Mouse (Mus musculus): ENCODE data around the gene Lcn5.

Lcn5 gene

GRCm38 (mm10) chr2:25657652-25658051, at the start of gene Lcn5:
Gene Lcn5, plus strand, starts transcription at chr2:25657952.
- no peak for DNase-seq (ENCODE audit: low spot score in 2 of 2)

DNA sequence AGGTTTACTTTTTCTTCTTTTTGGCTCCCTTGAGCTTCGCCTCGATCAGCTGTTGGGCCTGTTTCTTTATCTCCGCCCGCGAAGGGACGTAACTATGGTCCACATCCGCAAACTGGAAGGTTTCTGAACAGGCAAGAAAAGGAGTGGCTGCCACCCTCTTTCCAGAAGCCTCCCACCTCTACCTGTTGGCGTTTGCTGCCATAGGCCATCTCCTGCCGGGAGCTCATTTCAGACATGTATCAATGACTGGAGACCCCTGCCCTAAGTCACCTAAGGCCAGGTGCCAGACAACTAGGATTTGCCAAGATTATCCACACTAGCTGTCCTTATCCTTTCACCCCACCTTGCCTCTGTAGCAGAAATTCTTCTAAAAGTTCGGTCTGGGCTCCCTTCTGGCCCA, 49.1 kb upstream of the Lcn5 start:
- DNase-seq (ENCODE audit: low spot score in 2 of 2), result peak in 1 of 2 experiments; percentile 20

- DNase-seq (ENCODE audit: low spot score in 2 of 2), result no peak
Observed at GRCm38 (mm10) chr2:25616398-25616797, 41.4 kb upstream of the Lcn5 start.

DNA sequence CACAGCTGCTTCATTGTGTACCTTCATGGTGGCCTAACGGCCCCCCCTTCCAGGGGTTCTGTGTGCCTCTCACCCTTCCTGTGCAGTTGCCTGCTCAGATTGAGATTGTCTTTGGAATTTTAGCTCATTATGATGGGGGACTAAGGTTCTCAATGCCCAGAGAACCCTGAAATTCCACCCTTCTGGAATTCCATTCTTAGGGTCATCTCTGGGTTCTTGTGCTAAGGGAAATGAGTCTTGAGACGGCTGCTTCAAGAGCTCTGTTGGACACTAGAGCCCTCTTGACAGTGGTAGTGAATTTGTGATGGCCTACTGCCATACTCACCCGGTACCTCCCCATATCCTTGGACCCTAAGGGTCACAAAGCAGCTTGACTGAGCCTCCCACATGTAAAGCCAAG, 40.2 kb upstream of the Lcn5 start, which contains the start of gene Ccdc183:
Gene Ccdc183 (minus strand): TSS at position 101 of the 400 bp plus-strand sequence.
- no peak for DNase-seq (ENCODE audit: low spot score in 2 of 2)

DNA sequence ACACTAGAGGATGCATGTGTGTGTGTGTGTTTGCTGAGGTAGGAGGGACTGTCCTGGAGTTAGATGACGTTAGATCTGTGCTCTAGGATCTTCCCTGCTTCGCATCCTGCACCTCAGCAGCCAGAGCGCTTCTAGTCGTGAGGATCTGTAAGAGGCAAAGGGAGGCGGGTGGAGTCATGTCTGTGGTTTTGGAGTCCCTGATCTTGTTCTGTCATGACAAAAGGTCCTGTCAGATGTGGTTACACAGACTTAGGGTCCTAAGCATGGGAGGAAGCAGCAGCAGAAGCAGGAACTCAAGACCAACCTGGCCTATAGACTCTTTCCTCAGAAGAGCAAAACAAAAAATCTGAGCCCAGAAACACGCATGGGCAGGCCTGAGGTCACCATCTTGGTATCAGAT, 37.4 kb upstream of the Lcn5 start:
- DNase-seq (ENCODE audit: low spot score in 2 of 2), result no peak

DNA sequence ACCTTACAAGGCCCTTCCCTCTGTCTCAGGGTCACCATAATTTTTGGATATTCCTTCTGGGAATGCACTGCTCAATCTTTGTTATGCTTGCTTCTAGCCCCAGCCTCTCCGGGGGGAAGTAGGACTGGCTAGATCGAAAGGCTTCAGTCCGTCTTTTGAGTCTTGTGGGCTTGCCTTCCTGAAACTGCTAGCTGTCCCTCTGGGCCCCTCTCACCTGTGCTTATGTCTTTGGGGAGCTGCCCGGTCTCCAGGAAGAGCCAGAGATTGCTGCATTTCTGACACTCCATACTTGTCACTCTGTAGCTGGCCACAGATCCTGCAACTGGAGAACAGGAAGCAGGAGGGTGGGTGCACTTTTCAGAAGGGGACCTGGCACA, 36.9 kb upstream of the Lcn5 start:
- no peak for DNase-seq (ENCODE audit: low spot score in 2 of 2)

GRCm38 (mm10) chr2:25621229-25622200, 36.2 kb upstream of the Lcn5 start, which contains the start of gene Tmem141:
Gene Tmem141, minus strand, starts transcription at chr2:25622005.
- peak; percentile 76 for DNase-seq (ENCODE audit: low spot score in 2 of 2)

- no peak for DNase-seq (ENCODE audit: low spot score in 2 of 2)
Observed at GRCm38 (mm10) chr2:25625986-25626385, 31.8 kb upstream of the Lcn5 start.

DNA sequence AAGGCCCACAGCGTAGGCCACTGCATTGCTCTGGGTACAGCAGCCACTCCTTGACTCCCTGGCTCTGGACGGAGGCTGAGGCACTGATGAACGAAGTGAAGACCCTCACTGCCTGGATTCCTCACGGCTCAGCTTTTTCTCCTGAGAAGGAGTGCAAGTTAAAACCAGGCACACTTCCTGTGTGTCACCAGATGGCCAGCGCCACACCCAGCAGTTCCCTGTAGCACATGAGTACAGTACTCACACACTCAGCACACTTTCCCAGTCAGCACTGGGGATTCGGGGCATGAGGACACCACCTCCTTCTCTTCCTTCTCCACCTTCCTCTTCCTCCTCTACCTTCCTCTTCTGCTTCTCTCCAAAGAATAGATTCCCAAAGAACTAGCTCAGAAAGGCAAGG, 29.9 kb upstream of the Lcn5 start, which contains the start of gene Fcna:
Gene Fcna (minus strand): TSS at position 220 of the 400 bp plus-strand sequence.
- no peak for DNase-seq (ENCODE audit: low spot score in 2 of 2)

DNA sequence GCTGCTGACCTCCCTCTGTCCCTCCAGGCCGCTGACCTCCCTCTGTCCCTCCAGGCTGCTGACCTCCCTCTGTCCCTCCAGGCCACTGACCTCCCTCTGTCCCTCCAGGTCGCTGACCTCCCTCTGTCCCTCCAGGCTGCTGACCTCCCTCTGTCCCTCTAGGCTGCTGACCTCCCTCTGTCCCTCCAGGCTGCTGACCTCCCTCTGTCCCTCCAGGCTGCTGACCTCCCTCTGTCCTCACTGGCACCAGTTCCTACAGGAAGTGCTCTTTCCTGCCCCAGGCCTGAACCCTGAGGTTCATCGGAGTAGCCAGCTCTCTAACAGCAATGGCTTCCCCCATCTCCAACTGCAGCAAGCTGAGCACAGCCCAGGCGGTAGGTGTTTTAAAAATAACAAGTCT, 29.0 kb upstream of the Lcn5 start:
- DNase-seq (ENCODE audit: low spot score in 2 of 2), result no peak

GRCm38 (mm10) chr2:25633616-25634015, 24.1 kb upstream of the Lcn5 start:
- no peak for DNase-seq (ENCODE audit: low spot score in 2 of 2)

- DNase-seq (ENCODE audit: low spot score in 2 of 2), result no peak
Observed at GRCm38 (mm10) chr2:25634046-25634445, 23.7 kb upstream of the Lcn5 start.

DNA sequence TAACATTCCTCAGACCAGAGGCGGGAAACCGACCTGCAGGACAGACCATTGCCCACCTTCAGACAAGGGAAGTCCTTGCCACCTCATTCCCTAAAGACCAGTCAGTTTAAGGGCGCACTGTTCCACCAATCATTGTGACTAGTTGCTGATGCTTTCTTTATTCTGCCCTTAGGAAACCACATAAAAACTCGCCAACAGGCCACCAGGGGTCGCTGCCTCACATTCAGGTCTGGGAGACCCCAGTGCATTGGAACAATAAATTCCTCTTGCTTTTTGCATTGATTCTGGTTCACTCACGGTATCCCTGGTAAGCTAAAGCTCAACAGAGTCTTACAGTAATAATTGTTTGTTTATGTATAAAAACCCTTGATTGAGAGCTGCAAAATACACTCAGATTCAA, 17.9 kb upstream of the Lcn5 start:
- DNase-seq (ENCODE audit: low spot score in 2 of 2), result peak in 1 of 2 experiments; percentile 43

DNA sequence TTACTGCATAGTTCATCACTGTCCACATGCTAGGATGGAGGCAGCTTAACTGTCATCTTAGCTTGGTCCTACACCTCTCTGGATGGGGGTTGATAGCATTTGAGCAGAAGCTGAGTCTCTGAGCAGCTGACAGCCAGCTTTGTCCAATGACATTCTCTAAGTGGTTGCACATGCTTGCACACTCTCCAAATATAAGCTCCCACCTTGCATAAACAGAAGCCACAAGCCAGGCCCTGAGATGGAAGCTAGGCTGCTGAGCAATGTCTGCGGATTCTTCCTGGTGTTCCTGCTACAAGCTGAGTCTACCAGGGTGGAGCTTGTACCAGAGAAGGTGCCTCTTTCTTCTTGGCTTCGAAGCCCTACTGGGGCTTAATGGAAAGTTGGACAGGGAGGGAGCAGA, 4.8 kb upstream of the Lcn5 start, which contains the start of gene Lcn8:
Gene Lcn8 (plus strand): TSS at position 219 of the 400 bp plus-strand sequence.
- no peak for DNase-seq (ENCODE audit: low spot score in 2 of 2)

GRCm38 (mm10) chr2:25654502-25654901, 3.2 kb upstream of the Lcn5 start:
- DNase-seq (ENCODE audit: low spot score in 2 of 2), result no peak

DNA sequence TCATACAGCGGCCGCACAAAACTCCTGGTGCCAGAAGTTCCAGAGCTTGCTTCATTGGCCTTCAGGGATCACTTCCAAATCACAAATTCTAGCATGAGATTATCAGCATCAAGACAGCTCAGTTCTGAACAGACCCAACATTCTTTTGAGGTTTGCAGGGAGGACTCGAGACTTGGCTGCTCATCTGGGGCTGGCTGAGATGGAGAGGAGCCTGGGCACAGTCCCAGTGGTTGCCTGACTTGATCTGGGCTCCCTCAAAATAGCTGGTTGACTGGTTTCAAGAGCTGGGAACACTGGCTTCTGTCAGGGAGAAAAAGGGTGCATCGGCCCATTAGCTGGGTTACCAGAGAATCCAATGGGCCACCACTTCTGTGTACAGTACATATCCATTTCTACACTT, 1.1 kb upstream of the Lcn5 start:
- no peak for DNase-seq (ENCODE audit: low spot score in 2 of 2)

DNA sequence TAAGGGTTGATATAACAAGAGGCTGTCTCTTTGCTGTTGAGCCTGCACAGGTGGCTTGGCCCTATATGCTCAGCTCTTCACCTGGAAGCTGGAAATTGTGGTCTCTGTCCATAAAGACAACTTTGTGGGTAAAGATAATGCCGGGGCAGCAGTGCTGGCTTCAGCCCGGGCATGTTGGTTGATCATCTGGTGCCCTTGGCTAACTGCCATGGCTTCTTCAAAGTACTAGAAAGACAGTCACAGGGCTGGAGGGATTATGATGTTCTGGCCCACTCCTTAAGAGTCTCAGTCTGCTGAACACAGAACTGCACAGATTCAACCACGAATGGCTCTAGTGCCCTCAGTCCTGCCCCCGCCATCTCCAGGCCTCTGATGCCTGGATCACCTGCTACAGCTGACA, 506 bp upstream of the Lcn5 start:
- no peak for DNase-seq (ENCODE audit: low spot score in 2 of 2)

- no peak for DNase-seq (ENCODE audit: low spot score in 2 of 2)
Observed at GRCm38 (mm10) chr2:25660279-25660678, 2.5 kb downstream of the Lcn5 start.

GRCm38 (mm10) chr2:25661245-25661970, 3.7 kb downstream of the Lcn5 start:
- no peak for DNase-seq (ENCODE audit: low spot score in 2 of 2)

DNA sequence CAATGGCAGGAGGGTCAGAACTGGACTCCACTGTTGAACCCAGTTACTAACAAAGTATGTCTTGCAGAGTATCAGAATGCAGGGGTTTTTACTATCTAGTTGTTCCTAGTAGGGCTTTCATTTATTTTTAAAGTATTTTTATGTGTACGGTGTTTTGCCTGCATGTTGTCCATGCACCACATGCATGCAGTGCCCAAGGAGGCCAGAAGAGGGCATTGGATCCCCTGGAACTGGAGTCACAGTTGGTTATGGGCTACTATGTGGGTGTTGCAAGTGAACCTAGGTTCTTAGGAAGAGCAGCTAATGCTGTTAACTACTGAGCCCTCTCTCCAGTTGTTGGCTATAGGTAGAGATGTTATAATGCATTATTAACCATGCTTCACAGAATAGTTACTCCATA, 5.8 kb downstream of the Lcn5 start:
- DNase-seq (ENCODE audit: low spot score in 2 of 2), result peak in 1 of 2 experiments; percentile 43

DNA sequence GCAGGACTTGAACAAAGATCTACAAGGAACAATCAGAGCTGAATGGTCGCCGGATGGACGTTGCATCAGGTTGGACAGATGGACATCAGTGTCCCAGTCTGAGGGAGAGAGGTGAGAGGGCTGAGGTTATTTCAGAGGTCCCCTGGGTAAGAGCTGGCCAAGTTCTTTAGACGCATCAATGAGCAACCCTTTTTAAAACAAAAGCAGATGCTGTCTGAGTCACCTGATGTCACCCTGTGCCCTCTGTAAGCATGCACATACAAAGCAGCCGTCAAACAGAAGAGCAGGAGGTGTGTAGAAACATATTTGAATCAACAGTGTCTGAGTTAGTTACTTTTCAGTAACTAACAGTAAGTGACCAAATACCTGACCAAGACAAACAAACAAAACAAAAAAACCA, 6.4 kb downstream of the Lcn5 start:
- DNase-seq (ENCODE audit: low spot score in 2 of 2), result no peak

DNA sequence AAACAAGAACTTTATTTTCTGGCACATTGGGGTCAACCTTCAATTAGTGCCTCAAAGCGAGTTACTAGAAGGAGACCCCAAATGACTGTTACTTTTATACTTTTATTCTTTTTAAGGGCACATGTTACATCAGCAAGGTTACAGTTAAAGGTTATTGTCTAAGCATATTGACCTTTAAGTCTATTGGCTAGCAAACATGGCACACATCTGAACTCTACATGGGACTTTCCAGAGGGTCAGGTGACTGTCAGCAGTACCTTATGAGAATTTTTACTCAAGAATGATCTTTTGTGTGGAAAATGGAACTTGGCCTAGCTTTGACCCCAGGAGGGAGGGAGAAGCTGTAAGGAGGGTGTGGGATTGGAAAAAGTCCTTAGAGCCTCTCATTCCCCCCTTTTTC, 8.8 kb downstream of the Lcn5 start:
- DNase-seq (ENCODE audit: low spot score in 2 of 2), result no peak

DNA sequence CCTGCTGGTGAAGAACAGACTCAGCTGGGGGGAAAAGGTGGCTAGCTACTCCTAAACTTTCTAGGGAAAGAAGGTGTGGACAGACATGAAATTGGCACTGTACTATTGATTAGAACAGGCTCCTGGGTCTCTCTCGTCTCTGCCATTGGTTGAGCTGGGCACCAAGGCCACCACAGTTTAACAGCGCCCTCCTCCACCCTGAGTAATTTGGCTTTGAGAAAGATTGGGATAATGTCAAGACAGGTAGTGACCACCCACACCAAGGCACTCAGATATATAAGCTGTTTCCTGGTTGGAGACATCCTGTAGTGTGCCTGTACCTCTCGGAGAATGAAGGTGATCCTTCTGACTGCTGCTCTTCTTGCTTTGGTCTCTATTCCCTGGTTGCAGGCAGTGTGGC, 18.7 kb downstream of the Lcn5 start, which contains the start of gene Lcn6:
Gene Lcn6 (plus strand): TSS at position 301 of the 400 bp plus-strand sequence.
- no peak for DNase-seq (ENCODE audit: low spot score in 2 of 2)
